Mouse (Mus musculus) left cerebral cortex, postnatal 10 days (tissue): ENCODE measurements at regions not wholly inside any gene's neighbourhood (a gene's known extent, or its start where the extent isn't known, plus 50 kb on each side); places are given as distances from the start of the nearest gene placed in this dataset.

ENCODE experiments used
- DNase-seq, 2 experiments: peaks; one replicate each; pipeline ENCODE4 v3.0.0; 2021 to 2022; ENCODE audit warnings: low spot score in 2 of 2, mixed read lengths in 1 of 2; ENCODE audit errors: extremely low spot score in 1 of 2
- intact Hi-C: fragments of 180-260 bp; cut with DNase I; formaldehyde crosslinking; loops from one replicate; pipeline ENCODE4 v1.15.1; 2025

GRCm38 (mm10) chr2:30706036-30706435 is 97.4 kb downstream of the 1700001O22Rik start:
- intact Hi-C loops, result loop anchor here (5.0 kb wide), 1 partner anchor 109 kb away; the partner anchor contains the start of gene Cstad
- DNase-seq, result no peak

GRCm38 (mm10) chr2:30703308-30703707 is 100.2 kb downstream of the 1700001O22Rik start:
- no peak for DNase-seq
- intact Hi-C loops, result no loop called here

- no peak for DNase-seq
- intact Hi-C loops, result no loop called here
Observed at GRCm38 (mm10) chr2:30702711-30703110, 100.8 kb downstream of the 1700001O22Rik start.

GRCm38 (mm10) chr2:30700890-30701289 is 102.6 kb downstream of the 1700001O22Rik start:
- intact Hi-C loops, result no loop called here
- no peak for DNase-seq

- no peak for DNase-seq
- intact Hi-C loops, result no loop called here
Observed at GRCm38 (mm10) chr2:30700471-30700870, 103.0 kb downstream of the 1700001O22Rik start.

GRCm38 (mm10) chr2:30699797-30700454 is 103.5 kb downstream of the 1700001O22Rik start:
- intact Hi-C loops, result no loop called here
- peak; percentile 84 to 88 for DNase-seq

GRCm38 (mm10) chr2:30698758-30699535 is 104.1 kb downstream of the Cstad start:
- intact Hi-C loops, result no loop called here
- no peak for DNase-seq

GRCm38 (mm10) chr2:30697851-30698250 is 103.0 kb downstream of the Cstad start:
- no peak for DNase-seq
- intact Hi-C loops, result no loop called here

GRCm38 (mm10) chr2:30695771-30696456 is 101.1 kb downstream of the Cstad start:
- intact Hi-C loops, result no loop called here

GRCm38 (mm10) chr2:30695041-30695440 is 100.2 kb downstream of the Cstad start:
- intact Hi-C loops, result no loop called here
- DNase-seq, result no peak

More at GRCm38 (mm10) chr2:30695771-30696456, 101.1 kb downstream of the Cstad start:
- DNase-seq, result no peak

GRCm38 (mm10) chr2:30693206-30694035 is 98.6 kb downstream of the Cstad start:
- DNase-seq, result peak in 1 of 2 experiments; percentile 92
- intact Hi-C loops, result loop anchor here (5.0 kb wide), 1 partner anchor 36 kb away; no protein-coding TSS in a partner anchor

- DNase-seq, result peak in 1 of 2 experiments; percentile 85
- intact Hi-C loops, result loop anchor here (5.0 kb wide), 1 partner anchor 35 kb away; no protein-coding TSS in a partner anchor
Observed at GRCm38 (mm10) chr2:30692561-30693205, 97.8 kb downstream of the Cstad start.

GRCm38 (mm10) chr2:30691857-30692560 is 97.2 kb downstream of the Cstad start:
- DNase-seq, result peak; percentile 84 to 92
- intact Hi-C loops, result loop anchor here (5.0 kb wide), 1 partner anchor 35 kb away; no protein-coding TSS in a partner anchor

GRCm38 (mm10) chr2:30690925-30691856 is 96.4 kb downstream of the Cstad start:
- intact Hi-C loops, result loop anchor here (5.0 kb wide), 1 partner anchor 34 kb away; no protein-coding TSS in a partner anchor

GRCm38 (mm10) chr2:30690307-30690706 is 95.5 kb downstream of the Cstad start:
- intact Hi-C loops, result loop anchor here (5.0 kb wide), 1 partner anchor 33 kb away; no protein-coding TSS in a partner anchor

More at GRCm38 (mm10) chr2:30690925-30691856, 96.4 kb downstream of the Cstad start:
- no peak for DNase-seq

GRCm38 (mm10) chr2:30688402-30688801 is 93.6 kb downstream of the Cstad start:
- no peak for DNase-seq
- intact Hi-C loops, result no loop called here

More at GRCm38 (mm10) chr2:30690307-30690706, 95.5 kb downstream of the Cstad start:
- DNase-seq, result peak in 1 of 2 experiments; percentile 76
